Mouse (Mus musculus): ENCODE measurements around the gene Zbtb1. TPM values are rescaled to one million over a fixed set of nuclear protein-coding genes. Genes with fewer than 3 reads are reported as not detected.
A peak's percentile ranks its signal among the peaks of the same experiment; 100 is the strongest.

Gene Zbtb1
- polyA plus RNA-seq, 1 experiment, result 0.79 TPM

GRCm38 (mm10) chr12:76377059-76377458 lies 7.0 kb downstream of the Zbtb1 start:
- peaks cover 84% of the 10 kb centered on the region for H3K4me1 ChIP-seq
- TF ChIP-seq FLI1 (IDR thresholded peaks at IDR 0.05; ENCODE audit: low read length) (no peak), GATA1 (IDR thresholded peaks at IDR 0.05; ENCODE audit: borderline replicate concordance, low read length) (no peak)
- no peaks in the 10 kb centered on the region for H3K27me3 ChIP-seq (replicated peaks)
- H3K9me3 ChIP-seq, result no peaks in the 10 kb centered on the region
- H3K4me3 ChIP-seq (replicated peaks), result peak overlapping the region; percentile 12
- peaks cover 39% of the 10 kb centered on the region for H3K36me3 ChIP-seq (replicated peaks; ENCODE audit: low read length)

- H3K36me3 ChIP-seq (replicated peaks; ENCODE audit: low read length), result peaks cover 39% of the 10 kb centered on the region
- no peak for TF ChIP-seq GATA1 (IDR thresholded peaks at IDR 0.05; ENCODE audit: borderline replicate concordance, low read length)
- TF ChIP-seq FLI1 (IDR thresholded peaks at IDR 0.05; ENCODE audit: low read length), result no peak
- H3K4me3 ChIP-seq (replicated peaks), result peak overlapping the region; percentile 62
- H3K9me3 ChIP-seq, result no peaks in the 10 kb centered on the region
- peaks cover 77% of the 10 kb centered on the region for H3K4me1 ChIP-seq
- no peaks in the 10 kb centered on the region for H3K27me3 ChIP-seq (replicated peaks)
Measured at GRCm38 (mm10) chr12:76377726-76378125, 7.7 kb downstream of the Zbtb1 start.

DNA sequence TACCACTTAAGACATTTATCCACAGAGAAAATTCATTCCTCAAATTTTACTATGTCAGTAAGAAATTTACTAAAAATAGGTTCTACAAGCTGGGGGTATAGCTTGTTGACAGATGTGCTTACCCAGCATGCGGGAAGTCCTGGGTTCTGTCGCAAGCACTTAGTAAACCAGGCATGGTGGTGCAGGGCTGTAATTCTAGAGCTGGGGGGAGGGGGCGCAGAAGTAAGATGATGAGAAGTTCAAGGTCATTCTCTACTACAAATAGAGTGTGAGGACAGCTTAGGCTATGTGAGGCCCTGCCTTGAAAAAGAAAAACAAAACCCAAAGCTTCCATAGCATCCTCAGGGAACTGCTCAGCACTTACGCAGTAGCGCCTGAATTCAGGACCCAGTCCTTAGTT lies 8.5 kb downstream of the Zbtb1 start:
- no peaks in the 10 kb centered on the region for H3K27me3 ChIP-seq (replicated peaks)
- no peak overlapping the region for H3K4me3 ChIP-seq (replicated peaks)
- peaks cover 44% of the 10 kb centered on the region for H3K36me3 ChIP-seq (replicated peaks; ENCODE audit: low read length)
- TF ChIP-seq FLI1 (IDR thresholded peaks at IDR 0.05; ENCODE audit: low read length) (no peak), GATA1 (IDR thresholded peaks at IDR 0.05; ENCODE audit: borderline replicate concordance, low read length) (no peak)
- no peaks in the 10 kb centered on the region for H3K9me3 ChIP-seq
- peaks cover 71% of the 10 kb centered on the region for H3K4me1 ChIP-seq

GRCm38 (mm10) chr12:76380151-76380550 lies 10.1 kb downstream of the Zbtb1 start:
- no peak overlapping the region for H3K4me3 ChIP-seq (replicated peaks)
- H3K36me3 ChIP-seq (replicated peaks; ENCODE audit: low read length), result peaks cover 55% of the 10 kb centered on the region
- peaks cover 62% of the 10 kb centered on the region for H3K4me1 ChIP-seq
- no peaks in the 10 kb centered on the region for H3K9me3 ChIP-seq
- TF ChIP-seq FLI1 (IDR thresholded peaks at IDR 0.05; ENCODE audit: low read length) (no peak), GATA1 (IDR thresholded peaks at IDR 0.05; ENCODE audit: borderline replicate concordance, low read length) (no peak)
- no peaks in the 10 kb centered on the region for H3K27me3 ChIP-seq (replicated peaks)

- peaks cover 76% of the 10 kb centered on the region for H3K36me3 ChIP-seq (replicated peaks; ENCODE audit: low read length)
- no peak for TF ChIP-seq GATA1 (IDR thresholded peaks at IDR 0.05; ENCODE audit: borderline replicate concordance, low read length)
- no peak for TF ChIP-seq FLI1 (IDR thresholded peaks at IDR 0.05; ENCODE audit: low read length)
- H3K9me3 ChIP-seq, result no peaks in the 10 kb centered on the region
- peaks cover 43% of the 10 kb centered on the region for H3K4me1 ChIP-seq
- H3K4me3 ChIP-seq (replicated peaks), result no peak overlapping the region
- H3K27me3 ChIP-seq (replicated peaks), result no peaks in the 10 kb centered on the region
Measured at GRCm38 (mm10) chr12:76385342-76385741, 15.3 kb downstream of the Zbtb1 start.

DNA sequence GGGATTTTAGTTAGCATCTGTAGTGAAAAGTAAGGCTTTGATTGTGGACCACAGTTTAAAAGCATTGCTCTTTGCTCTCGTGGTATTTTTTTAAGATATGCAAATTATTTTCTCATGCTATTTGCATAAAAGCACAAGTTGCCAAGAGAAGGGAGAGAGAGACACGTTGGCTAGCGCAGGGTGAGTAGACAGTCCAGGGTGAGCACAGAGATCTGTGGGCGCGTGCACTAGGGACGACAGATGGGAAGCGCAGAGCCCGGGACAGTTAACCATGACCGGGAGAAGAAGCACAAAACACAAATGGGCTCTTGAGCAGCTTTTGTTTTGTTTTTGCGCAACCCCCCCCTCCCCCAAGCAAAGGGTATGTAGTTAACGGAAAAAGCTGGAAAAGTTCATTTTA lies 18.7 kb downstream of the Zbtb1 start:
- Histone ChIP-seq H3K4me1 (peaks cover 55% of the 10 kb centered on the region), H3K27me3 (replicated peaks) (no peaks in the 10 kb centered on the region), H3K4me3 (replicated peaks) (peak overlapping the region; percentile 48), H3K36me3 (replicated peaks; ENCODE audit: low read length) (peaks cover 73% of the 10 kb centered on the region), H3K9me3 (no peaks in the 10 kb centered on the region)
- TF ChIP-seq FLI1 (IDR thresholded peaks at IDR 0.05; ENCODE audit: low read length) (no peak), GATA1 (IDR thresholded peaks at IDR 0.05; ENCODE audit: borderline replicate concordance, low read length) (no peak)

GRCm38 (mm10) chr12:76391595-76392271 lies 21.7 kb downstream of the Zbtb1 start:
- Histone ChIP-seq H3K4me1 (peaks cover 37% of the 10 kb centered on the region), H3K4me3 (replicated peaks) (no peak overlapping the region), H3K9me3 (no peaks in the 10 kb centered on the region), H3K36me3 (replicated peaks; ENCODE audit: low read length) (peaks cover 55% of the 10 kb centered on the region), H3K27me3 (replicated peaks) (no peaks in the 10 kb centered on the region)
- TF ChIP-seq GATA1 (IDR thresholded peaks at IDR 0.05; ENCODE audit: borderline replicate concordance, low read length) (no peak), FLI1 (IDR thresholded peaks at IDR 0.05; ENCODE audit: low read length) (no peak)

DNA sequence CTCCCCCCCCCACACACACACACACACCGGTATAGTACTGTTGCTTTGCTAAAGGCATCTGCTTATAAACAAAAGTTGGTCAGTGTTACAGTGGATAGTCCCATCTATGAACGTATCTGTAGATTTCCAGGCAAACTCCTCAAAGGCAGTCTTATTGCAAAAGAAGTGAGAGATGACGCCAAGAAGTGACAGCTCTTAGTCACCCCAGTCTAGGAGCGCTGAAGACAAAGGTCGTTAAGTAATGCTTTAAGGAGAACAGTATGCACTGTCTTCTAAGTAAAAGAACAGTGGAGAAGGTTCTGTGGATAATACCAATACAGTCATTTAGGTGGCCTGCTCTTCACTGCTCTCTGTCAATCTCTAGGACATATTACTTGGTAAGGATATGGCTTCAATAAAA lies 22.9 kb downstream of the Zbtb1 start:
- Histone ChIP-seq H3K4me3 (replicated peaks) (no peak overlapping the region), H3K4me1 (peaks cover 34% of the 10 kb centered on the region), H3K36me3 (replicated peaks; ENCODE audit: low read length) (peaks cover 48% of the 10 kb centered on the region), H3K27me3 (replicated peaks) (no peaks in the 10 kb centered on the region), H3K9me3 (no peaks in the 10 kb centered on the region)
- TF ChIP-seq FLI1 (IDR thresholded peaks at IDR 0.05; ENCODE audit: low read length) (no peak), GATA1 (IDR thresholded peaks at IDR 0.05; ENCODE audit: borderline replicate concordance, low read length) (no peak)

- H3K9me3 ChIP-seq, result no peaks in the 10 kb centered on the region
- no peak overlapping the region for H3K4me3 ChIP-seq (replicated peaks)
- H3K4me1 ChIP-seq, result peaks cover 2% of the 10 kb centered on the region
- H3K27me3 ChIP-seq (replicated peaks), result no peaks in the 10 kb centered on the region
- H3K36me3 ChIP-seq (replicated peaks; ENCODE audit: low read length), result peaks cover 29% of the 10 kb centered on the region
- TF ChIP-seq GATA1 (IDR thresholded peaks at IDR 0.05; ENCODE audit: borderline replicate concordance, low read length) (no peak), FLI1 (IDR thresholded peaks at IDR 0.05; ENCODE audit: low read length) (no peak)
Measured at GRCm38 (mm10) chr12:76397281-76397680, 27.2 kb downstream of the Zbtb1 start.

DNA sequence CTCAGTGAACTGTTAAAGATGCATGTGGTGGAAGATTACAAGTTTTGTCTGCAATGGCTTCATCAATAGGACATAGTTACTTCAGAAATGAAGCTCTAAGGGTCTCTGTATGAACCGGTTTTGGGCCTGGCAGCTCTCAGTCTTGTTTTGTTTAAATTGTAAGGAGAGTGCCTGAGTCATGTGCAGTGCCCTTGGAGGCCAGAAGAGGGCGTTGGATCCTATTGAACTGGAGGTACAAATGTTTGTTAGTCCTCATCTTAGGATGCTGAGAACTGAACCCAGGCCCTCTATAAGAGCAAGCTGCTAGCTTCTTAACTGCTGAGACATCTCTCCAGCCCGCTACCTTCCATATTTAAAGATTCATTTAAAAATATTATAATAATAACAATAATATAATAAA lies 31.6 kb downstream of the Zbtb1 start:
- H3K4me1 ChIP-seq, result peaks cover 26% of the 10 kb centered on the region
- TF ChIP-seq GATA1 (IDR thresholded peaks at IDR 0.05; ENCODE audit: borderline replicate concordance, low read length), result no peak
- no peak for TF ChIP-seq FLI1 (IDR thresholded peaks at IDR 0.05; ENCODE audit: low read length)
- peaks cover 14% of the 10 kb centered on the region for H3K36me3 ChIP-seq (replicated peaks; ENCODE audit: low read length)

More for the DNA sequence above, 31.6 kb downstream of the Zbtb1 start:
- H3K4me3 ChIP-seq (replicated peaks), result no peak overlapping the region
- peaks cover 22% of the 10 kb centered on the region for H3K27me3 ChIP-seq (replicated peaks)
- peaks cover 17% of the 10 kb centered on the region for H3K9me3 ChIP-seq

Data from megakaryocyte, embryonic 14.5 days (primary cell).